Mouse (Mus musculus): ENCODE data around the gene Avpr1b. TPM values are rescaled to one million over a fixed set of nuclear protein-coding genes. Genes with fewer than 3 reads are reported as not detected.
A peak's percentile ranks its signal among the peaks of the same experiment; 100 is the strongest.
"Not testable (repeated sequence)": the region's sequence is repeated elsewhere in the genome, so short reads cannot be mapped to it uniquely, and the experiment has no call there.

Avpr1b gene
- polyA plus RNA-seq (2016; fragmentation: Nextera tagmentation; extraction: Ambion mirVana): 0.08 TPM in 1 of 2 replicates, not detected in the other

GRCm38 (mm10) chr1:131598905-131599304 is at the start of gene Avpr1b:
TSS of gene Avpr1b (plus strand) at chr1:131599239.
- H3K27ac ChIP-seq (replicated peaks): no peak within 1 kb of the TSS
- DNase-seq (ENCODE audit: low spot score): no peak
- 44% methylated on average over 12 of the region's 12 CpGs for WGBS
- H3K4me3 ChIP-seq: no peak within 1 kb of the TSS
- peaks cover 4% of the 10 kb centered on the region; the same call in 1 of the 2 replicates for H3K4me1 ChIP-seq
- no peaks in the 10 kb centered on the region for H3K9me3 ChIP-seq
- H3K36me3 ChIP-seq (replicated peaks): no peaks in the 10 kb centered on the region
- peaks cover 23% of the 10 kb centered on the region for H3K27me3 ChIP-seq (replicated peaks; ENCODE audit: low read depth, poor library complexity, severe bottlenecking)

- WGBS: 88% methylated on average over 2 of the region's 2 CpGs
- H3K4me3 ChIP-seq: no peak overlapping the region
- DNase-seq (ENCODE audit: low spot score): no peak
- no peak overlapping the region for H3K27ac ChIP-seq (replicated peaks)
- no peaks in the 10 kb centered on the region for H3K36me3 ChIP-seq (replicated peaks)
- H3K4me1 ChIP-seq: peaks cover 15% of the 10 kb centered on the region
- no peaks in the 10 kb centered on the region for H3K27me3 ChIP-seq (replicated peaks; ENCODE audit: low read depth, poor library complexity, severe bottlenecking)
- no peaks in the 10 kb centered on the region for H3K9me3 ChIP-seq
These were observed 47.1 kb upstream of the Avpr1b start for GRCm38 (mm10) chr1:131551956-131552355.

- H3K27ac ChIP-seq (replicated peaks): no peak overlapping the region
- H3K36me3 ChIP-seq (replicated peaks): no peaks in the 10 kb centered on the region
- H3K9me3 ChIP-seq: no peaks in the 10 kb centered on the region
- no peak overlapping the region for H3K4me3 ChIP-seq
- no peaks in the 10 kb centered on the region for H3K27me3 ChIP-seq (replicated peaks; ENCODE audit: low read depth, poor library complexity, severe bottlenecking)
- peaks cover 14% of the 10 kb centered on the region for H3K4me1 ChIP-seq
- DNase-seq (ENCODE audit: low spot score): no peak
These were observed 45.6 kb upstream of the Avpr1b start for GRCm38 (mm10) chr1:131553428-131553827.

GRCm38 (mm10) chr1:131555042-131555812 is 43.8 kb upstream of the Avpr1b start:
- peak; percentile 85 for DNase-seq (ENCODE audit: low spot score)
- Histone ChIP-seq H3K9me3 (no peaks in the 10 kb centered on the region), H3K27me3 (replicated peaks; ENCODE audit: low read depth, poor library complexity, severe bottlenecking) (no peaks in the 10 kb centered on the region), H3K4me3 (peak overlapping the region; percentile 35; the same call in 1 of the 2 replicates), H3K36me3 (replicated peaks) (no peaks in the 10 kb centered on the region), H3K27ac (replicated peaks) (peak overlapping the region; percentile 66), H3K4me1 (peaks cover 6% of the 10 kb centered on the region)
- 19% methylated on average over 13 of the region's 13 CpGs for WGBS

- H3K4me3 ChIP-seq: no peak overlapping the region
- H3K36me3 ChIP-seq (replicated peaks): no peaks in the 10 kb centered on the region
- no peaks in the 10 kb centered on the region for H3K9me3 ChIP-seq
- no peak for DNase-seq (ENCODE audit: low spot score)
- H3K27ac ChIP-seq (replicated peaks): no peak overlapping the region
- H3K4me1 ChIP-seq: no peaks in the 10 kb centered on the region
- no peaks in the 10 kb centered on the region for H3K27me3 ChIP-seq (replicated peaks; ENCODE audit: low read depth, poor library complexity, severe bottlenecking)
These were observed 38.5 kb upstream of the Avpr1b start for GRCm38 (mm10) chr1:131560500-131560899.

GRCm38 (mm10) chr1:131562081-131562480 is 37.0 kb upstream of the Avpr1b start:
- no peak for DNase-seq (ENCODE audit: low spot score)
- Histone ChIP-seq H3K27ac (replicated peaks) (no peak overlapping the region), H3K4me3 (no peak overlapping the region), H3K27me3 (replicated peaks; ENCODE audit: low read depth, poor library complexity, severe bottlenecking) (no peaks in the 10 kb centered on the region), H3K9me3 (no peaks in the 10 kb centered on the region), H3K36me3 (replicated peaks) (no peaks in the 10 kb centered on the region), H3K4me1 (no peaks in the 10 kb centered on the region)
- WGBS: 86% methylated on average over 2 of the region's 2 CpGs

GRCm38 (mm10) chr1:131566056-131566455 is 33.0 kb upstream of the Avpr1b start:
- peak; percentile 62 for DNase-seq (ENCODE audit: low spot score)
- not testable (repeated sequence) for H3K27me3 ChIP-seq (replicated peaks; ENCODE audit: low read depth, poor library complexity, severe bottlenecking); H3K4me3 ChIP-seq; H3K36me3 ChIP-seq (replicated peaks); H3K4me1 ChIP-seq; H3K9me3 ChIP-seq
- 35% methylated on average over 11 of the region's 11 CpGs for WGBS
- H3K27ac ChIP-seq (replicated peaks): peak overlapping the region; percentile 44; the same call in 1 of the 2 replicates

- Histone ChIP-seq H3K36me3 (replicated peaks) (no peaks in the 10 kb centered on the region), H3K9me3 (no peaks in the 10 kb centered on the region), H3K27ac (replicated peaks) (no peak overlapping the region), H3K4me3 (no peak overlapping the region), H3K4me1 (no peaks in the 10 kb centered on the region), H3K27me3 (replicated peaks; ENCODE audit: low read depth, poor library complexity, severe bottlenecking) (no peaks in the 10 kb centered on the region)
- WGBS: 94% methylated on average over 6 of the region's 6 CpGs
- no peak for DNase-seq (ENCODE audit: low spot score)
These were observed 29.3 kb upstream of the Avpr1b start for GRCm38 (mm10) chr1:131569721-131570120.

GRCm38 (mm10) chr1:131570391-131570790 is 28.6 kb upstream of the Avpr1b start:
- Histone ChIP-seq H3K27ac (replicated peaks) (no peak overlapping the region), H3K4me3 (no peak overlapping the region), H3K4me1 (no peaks in the 10 kb centered on the region), H3K9me3 (no peaks in the 10 kb centered on the region), H3K36me3 (replicated peaks) (no peaks in the 10 kb centered on the region), H3K27me3 (replicated peaks; ENCODE audit: low read depth, poor library complexity, severe bottlenecking) (no peaks in the 10 kb centered on the region)
- DNase-seq (ENCODE audit: low spot score): no peak
- 94% methylated on average over 4 of the region's 4 CpGs for WGBS

GRCm38 (mm10) chr1:131573721-131574120 is 25.3 kb upstream of the Avpr1b start:
- H3K4me1 ChIP-seq: no peaks in the 10 kb centered on the region
- peak; percentile 64 for DNase-seq (ENCODE audit: low spot score)
- no peaks in the 10 kb centered on the region for H3K36me3 ChIP-seq (replicated peaks)
- H3K27ac ChIP-seq (replicated peaks): no peak overlapping the region
- no peak overlapping the region for H3K4me3 ChIP-seq
- 93% methylated on average over 14 of the region's 14 CpGs for WGBS
- H3K27me3 ChIP-seq (replicated peaks; ENCODE audit: low read depth, poor library complexity, severe bottlenecking): no peaks in the 10 kb centered on the region
- no peaks in the 10 kb centered on the region for H3K9me3 ChIP-seq

- H3K4me1 ChIP-seq: peaks cover 6% of the 10 kb centered on the region; the same call in 1 of the 2 replicates
- no peaks in the 10 kb centered on the region for H3K27me3 ChIP-seq (replicated peaks; ENCODE audit: low read depth, poor library complexity, severe bottlenecking)
- H3K9me3 ChIP-seq: no peaks in the 10 kb centered on the region
- DNase-seq (ENCODE audit: low spot score): peak; percentile 21
- no peaks in the 10 kb centered on the region for H3K36me3 ChIP-seq (replicated peaks)
- WGBS: 82% methylated on average over 17 of the region's 17 CpGs
- H3K4me3 ChIP-seq: no peak overlapping the region
- no peak overlapping the region for H3K27ac ChIP-seq (replicated peaks)
These were observed 19.9 kb upstream of the Avpr1b start for GRCm38 (mm10) chr1:131578943-131579680.

GRCm38 (mm10) chr1:131580389-131580788 is 18.6 kb upstream of the Avpr1b start:
- Histone ChIP-seq H3K36me3 (replicated peaks) (no peaks in the 10 kb centered on the region), H3K27me3 (replicated peaks; ENCODE audit: low read depth, poor library complexity, severe bottlenecking) (no peaks in the 10 kb centered on the region), H3K4me3 (no peak overlapping the region), H3K27ac (replicated peaks) (no peak overlapping the region), H3K9me3 (no peaks in the 10 kb centered on the region), H3K4me1 (peaks cover 6% of the 10 kb centered on the region; the same call in 1 of the 2 replicates)
- WGBS: 65% methylated on average over 4 of the region's 4 CpGs
- DNase-seq (ENCODE audit: low spot score): no peak

GRCm38 (mm10) chr1:131583598-131583997 is 15.4 kb upstream of the Avpr1b start:
- no peaks in the 10 kb centered on the region for H3K27me3 ChIP-seq (replicated peaks; ENCODE audit: low read depth, poor library complexity, severe bottlenecking)
- H3K4me1 ChIP-seq: peaks cover 6% of the 10 kb centered on the region; the same call in 1 of the 2 replicates
- H3K4me3 ChIP-seq: no peak overlapping the region
- no peak overlapping the region for H3K27ac ChIP-seq (replicated peaks)
- no peaks in the 10 kb centered on the region for H3K36me3 ChIP-seq (replicated peaks)
- 90% methylated on average over 3 of the region's 3 CpGs for WGBS
- no peak for DNase-seq (ENCODE audit: low spot score)
- H3K9me3 ChIP-seq: no peaks in the 10 kb centered on the region

Data from embryonic facial prominence, embryonic 10.5 days (tissue).